Mouse (Mus musculus): ENCODE measurements around the gene Lsamp.

The Lsamp gene

GRCm38 (mm10) chr16:41623871-41624270 lies 1639.7 kb downstream of the Lsamp start:
- DNase-seq, result no peak

GRCm38 (mm10) chr16:41633898-41634297 lies 1649.7 kb downstream of the Lsamp start:
- no peak for DNase-seq

GRCm38 (mm10) chr16:41640876-41641275 lies 1656.7 kb downstream of the Lsamp start:
- no peak for DNase-seq

GRCm38 (mm10) chr16:41653261-41653660 lies 1669.1 kb downstream of the Lsamp start:
- no peak for DNase-seq

- DNase-seq, result no peak
Measured at GRCm38 (mm10) chr16:41674316-41675038, 1690.3 kb downstream of the Lsamp start.

GRCm38 (mm10) chr16:41675774-41676173 lies 1691.6 kb downstream of the Lsamp start:
- no peak for DNase-seq

GRCm38 (mm10) chr16:41692435-41692834 lies 1708.3 kb downstream of the Lsamp start:
- DNase-seq, result peak; percentile 2

- DNase-seq, result no peak
Measured at GRCm38 (mm10) chr16:41701790-41702428, 1717.7 kb downstream of the Lsamp start.

- DNase-seq, result no peak
Measured at GRCm38 (mm10) chr16:41728900-41729585, 1744.9 kb downstream of the Lsamp start.

GRCm38 (mm10) chr16:41729911-41730310 lies 1745.8 kb downstream of the Lsamp start:
- no peak for DNase-seq

GRCm38 (mm10) chr16:41745037-41745436 lies 1760.9 kb downstream of the Lsamp start:
- peak; percentile 1 for DNase-seq

GRCm38 (mm10) chr16:41746235-41746911 lies 1762.2 kb downstream of the Lsamp start:
- DNase-seq, result no peak

- no peak for DNase-seq
Measured at GRCm38 (mm10) chr16:41747874-41748273, 1763.7 kb downstream of the Lsamp start.

- no peak for DNase-seq
Measured at GRCm38 (mm10) chr16:41748759-41749158, 1764.6 kb downstream of the Lsamp start.

- no peak for DNase-seq
Measured at GRCm38 (mm10) chr16:41764285-41764684, 1780.1 kb downstream of the Lsamp start.

GRCm38 (mm10) chr16:41771427-41772125 lies 1787.4 kb downstream of the Lsamp start:
- DNase-seq, result no peak

- peak; percentile 22 for DNase-seq
Measured at GRCm38 (mm10) chr16:41777586-41777985, 1793.4 kb downstream of the Lsamp start.

- no peak for DNase-seq
Measured at GRCm38 (mm10) chr16:41785600-41785999, 1801.4 kb downstream of the Lsamp start.

- no peak for DNase-seq
Measured at GRCm38 (mm10) chr16:41786704-41787103, 1802.5 kb downstream of the Lsamp start.

GRCm38 (mm10) chr16:41787146-41787545 lies 1803.0 kb downstream of the Lsamp start:
- DNase-seq, result no peak

- DNase-seq, result no peak
Measured at GRCm38 (mm10) chr16:41790016-41790415, 1805.9 kb downstream of the Lsamp start.

- no peak for DNase-seq
Measured at GRCm38 (mm10) chr16:41820369-41820768, 1836.2 kb downstream of the Lsamp start.
